Mouse (Mus musculus) hindbrain, embryonic 16.5 days (tissue): Measurements from ENCODE around the gene Tbc1d1. TPM values are rescaled to one million over a fixed set of nuclear protein-coding genes. Genes with fewer than 3 reads are reported as not detected.

Experiments used
- ATAC-seq: fragments of 200-750 bp; cut with Nextera tagmentation; 2 replicates; pipeline ENCODE4 v1.8.0; 2017; ENCODE audit warnings: moderate TSS enrichment, moderate library complexity
- H3K27ac ChIP-seq: fragments of 300-500 bp; sonication (generic); 2 replicates; pipeline ENCODE4 v1.5.1; 2014; ENCODE audit warnings: low read depth, mild to moderate bottlenecking, control low read depth, low read length, moderate library complexity
- H3K27me3 ChIP-seq: fragments of 300-500 bp; sonication (generic); replicated peaks from 2 replicates; pipeline ENCODE4 v1.6.1; 2014; ENCODE audit warnings: low read length; ENCODE audit not compliant: control insufficient read depth, insufficient read depth
- H3K36me3 ChIP-seq: fragments of 300-500 bp; sonication (generic); 2 replicates; pipeline ENCODE4 v1.6.1; 2014; ENCODE audit warnings: mild to moderate bottlenecking, low read length, moderate library complexity, mixed read lengths; ENCODE audit not compliant: control insufficient read depth, insufficient read depth
- H3K4me1 ChIP-seq: fragments of 300-500 bp; sonication (generic); 2 replicates; pipeline ENCODE4 v1.6.1; 2014; ENCODE audit warnings: low read depth, low read length; ENCODE audit not compliant: control insufficient read depth, insufficient read depth
- H3K4me2 ChIP-seq: fragments of 300-500 bp; sonication (generic); 2 replicates; pipeline ENCODE4 v1.6.1; 2014; ENCODE audit warnings: mild to moderate bottlenecking, low read length, control low read depth, moderate library complexity
- H3K4me3 ChIP-seq: fragments of 300-500 bp; sonication (generic); 2 replicates; pipeline ENCODE4 v1.5.1; 2014; ENCODE audit warnings: mild to moderate bottlenecking, low read length, control low read depth, moderate library complexity
- H3K9ac ChIP-seq: fragments of 300-500 bp; sonication (generic); 2 replicates; pipeline ENCODE4 v1.6.1; 2014; ENCODE audit warnings: low read depth, mild to moderate bottlenecking, control low read depth, low read length, moderate library complexity
- H3K9me3 ChIP-seq: fragments of 300-500 bp; sonication (generic); 2 replicates; pipeline ENCODE4 v1.6.1; 2014; ENCODE audit warnings: mild to moderate bottlenecking, low read length, moderate library complexity; ENCODE audit not compliant: control insufficient read depth
- WGBS: fragments of 180-500 bp; shearing (Covaris S2); extraction: QIAGEN DNeasy Blood & Tissue Kit; methylation state at CpG from one replicate; pipeline ENCODE4 v1.1.7; 2014; 5-methylcytosine and 5-hydroxymethylcytosine counted together
- polyA plus RNA-seq: library from polyadenylated mRNA; unstranded; fragments of >200 nt; fragmentation: Nextera tagmentation; extraction: Ambion mirVana; gene quantifications from 2 replicates; pipeline ENCODE4 v1.2.1, GENCODE M21; 2015

Tbc1d1 gene
- polyA plus RNA-seq, 1 experiment from 2014 or later = 10.9 TPM

GRCm38 (mm10) chr5:64218603-64218999 is 62.5 kb downstream of the Tbc1d1 start:
- no peak overlapping the region for H3K4me3 ChIP-seq
- H3K36me3 ChIP-seq = no peaks in the 10 kb centered on the region
- no peak overlapping the region for H3K4me2 ChIP-seq
- no peaks in the 10 kb centered on the region for H3K4me1 ChIP-seq
- H3K27me3 ChIP-seq = no peaks in the 10 kb centered on the region
- no peak for ATAC-seq
- WGBS = 76% methylated on average over 7 of the region's 7 CpGs
- H3K9ac ChIP-seq = no peak overlapping the region
- no peak overlapping the region for H3K27ac ChIP-seq
- H3K9me3 ChIP-seq = peaks cover 2% of the 10 kb centered on the region; the same call in 1 of the 2 replicates

GRCm38 (mm10) chr5:64220776-64221175 is 64.7 kb downstream of the Tbc1d1 start:
- WGBS = 97% methylated on average over 4 of the region's 4 CpGs
- Histone ChIP-seq H3K9me3 (peaks cover 2% of the 10 kb centered on the region; the same call in 1 of the 2 replicates), H3K36me3 (no peaks in the 10 kb centered on the region), H3K4me3 (no peak overlapping the region), H3K4me1 (no peaks in the 10 kb centered on the region; the same call in 1 of the 2 replicates), H3K27me3 (no peaks in the 10 kb centered on the region), H3K9ac (no peak overlapping the region), H3K4me2 (no peak overlapping the region), H3K27ac (no peak overlapping the region)
- no peak for ATAC-seq

- WGBS = 61% methylated on average over 9 of the region's 9 CpGs
These were observed 68.8 kb downstream of the Tbc1d1 start for GRCm38 (mm10) chr5:64224735-64225425.

GRCm38 (mm10) chr5:64228252-64228651 is 72.1 kb downstream of the Tbc1d1 start:
- ATAC-seq = no peak
- H3K27me3 ChIP-seq = no peaks in the 10 kb centered on the region
- 83% methylated on average over 3 of the region's 3 CpGs for WGBS

More at GRCm38 (mm10) chr5:64224735-64225425, 68.8 kb downstream of the Tbc1d1 start:
- Histone ChIP-seq H3K27me3 (no peaks in the 10 kb centered on the region), H3K4me2 (no peak overlapping the region), H3K9me3 (peaks cover 2% of the 10 kb centered on the region; the same call in 1 of the 2 replicates), H3K9ac (no peak overlapping the region), H3K27ac (no peak overlapping the region), H3K4me3 (no peak overlapping the region), H3K4me1 (peaks cover 5% of the 10 kb centered on the region), H3K36me3 (no peaks in the 10 kb centered on the region)
- ATAC-seq = peak; percentile 50

GRCm38 (mm10) chr5:64229336-64229866 is 73.3 kb downstream of the Tbc1d1 start:
- no peak overlapping the region for H3K27ac ChIP-seq
- H3K9me3 ChIP-seq = no peaks in the 10 kb centered on the region
- no peak for ATAC-seq
- H3K4me2 ChIP-seq = peak overlapping the region; percentile 85
- peaks cover 12% of the 10 kb centered on the region for H3K4me1 ChIP-seq
- no peaks in the 10 kb centered on the region for H3K36me3 ChIP-seq
- H3K9ac ChIP-seq = peak overlapping the region; percentile 77; the same call in 1 of the 2 replicates
- peak overlapping the region; percentile 62 for H3K4me3 ChIP-seq
- WGBS = 46% methylated on average over 12 of the region's 12 CpGs
- H3K27me3 ChIP-seq = no peaks in the 10 kb centered on the region

More at GRCm38 (mm10) chr5:64228252-64228651, 72.1 kb downstream of the Tbc1d1 start:
- Histone ChIP-seq H3K27ac (no peak overlapping the region), H3K9ac (no peak overlapping the region), H3K36me3 (no peaks in the 10 kb centered on the region), H3K9me3 (no peaks in the 10 kb centered on the region), H3K4me2 (no peak overlapping the region), H3K4me1 (peaks cover 12% of the 10 kb centered on the region), H3K4me3 (no peak overlapping the region)

GRCm38 (mm10) chr5:64230061-64230466 is 74.0 kb downstream of the Tbc1d1 start:
- Histone ChIP-seq H3K9me3 (no peaks in the 10 kb centered on the region), H3K4me1 (peaks cover 12% of the 10 kb centered on the region), H3K36me3 (no peaks in the 10 kb centered on the region), H3K27me3 (no peaks in the 10 kb centered on the region), H3K4me3 (peak overlapping the region; percentile 62), H3K4me2 (peak overlapping the region; percentile 85), H3K9ac (peak overlapping the region; percentile 77), H3K27ac (peak overlapping the region; percentile 46; the same call in 1 of the 2 replicates)
- under 1% methylated on average over 35 of the region's 48 CpGs for WGBS
- peak; percentile 90 for ATAC-seq

GRCm38 (mm10) chr5:64230507-64231041 is 74.5 kb downstream of the Tbc1d1 start:
- Histone ChIP-seq H3K36me3 (no peaks in the 10 kb centered on the region), H3K4me3 (peak overlapping the region; percentile 62), H3K4me1 (peaks cover 12% of the 10 kb centered on the region), H3K27ac (peak overlapping the region; percentile 46; the same call in 1 of the 2 replicates), H3K9ac (peak overlapping the region; percentile 77), H3K4me2 (peak overlapping the region; percentile 85), H3K27me3 (no peaks in the 10 kb centered on the region), H3K9me3 (no peaks in the 10 kb centered on the region)
- peak; percentile 66 for ATAC-seq
- WGBS = 0% methylated on average over 25 of the region's 33 CpGs

DNA sequence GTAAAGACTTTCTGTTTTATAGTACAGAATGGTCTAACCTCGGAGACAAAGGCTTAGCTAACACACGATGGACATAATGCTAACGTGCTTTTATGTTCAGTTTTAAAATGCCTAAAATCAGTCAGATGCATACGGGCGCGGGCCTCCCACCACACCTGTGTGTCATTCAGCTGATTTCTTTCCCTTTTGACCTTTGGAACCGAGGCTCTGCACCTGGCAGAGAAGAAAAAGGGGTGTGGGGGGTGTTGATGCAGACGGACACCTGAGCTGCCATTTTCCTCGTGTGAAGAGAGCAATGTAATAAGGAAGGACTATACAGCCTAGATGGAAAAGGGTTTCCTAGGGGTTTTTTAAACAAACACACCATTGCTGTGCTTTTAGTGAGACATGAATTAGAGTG is 76.8 kb downstream of the Tbc1d1 start:
- peaks cover 7% of the 10 kb centered on the region for H3K4me1 ChIP-seq
- WGBS = 84% methylated on average over 9 of the region's 9 CpGs
- ATAC-seq = no peak

DNA sequence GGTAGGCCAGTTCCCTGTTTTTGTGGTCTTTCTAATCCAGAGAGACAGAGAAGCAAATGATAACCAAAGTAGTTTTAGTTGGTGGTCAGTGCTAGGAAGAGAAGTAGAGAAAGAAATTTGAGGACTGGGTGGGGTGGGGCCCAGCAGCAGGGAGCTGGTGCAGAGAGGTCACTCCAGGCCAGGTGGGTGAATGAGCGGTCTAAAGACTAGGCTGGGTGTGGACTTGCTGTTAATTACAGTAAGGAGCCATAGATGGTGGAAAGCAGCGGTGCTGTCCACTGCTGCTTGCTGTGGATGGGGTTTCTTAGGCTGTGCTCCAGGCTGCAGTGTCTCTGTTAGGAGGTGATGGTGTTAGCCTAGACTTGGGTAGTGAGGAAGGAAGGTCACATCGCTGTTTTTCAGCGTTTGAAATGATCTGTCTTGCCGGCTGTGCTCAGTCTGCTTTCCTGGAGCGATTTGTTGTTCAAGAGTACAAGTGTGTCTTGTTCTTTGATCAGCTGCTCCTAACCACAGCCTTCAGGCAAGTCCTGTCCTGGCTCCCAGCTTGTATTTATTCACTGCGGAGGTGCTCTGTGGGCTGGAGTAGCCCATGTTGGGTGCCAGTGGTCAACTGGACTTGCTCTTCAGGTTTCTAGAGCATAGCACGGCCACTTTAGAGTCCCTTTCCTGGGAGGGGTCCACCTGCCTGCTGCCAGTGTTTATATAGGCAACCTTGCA is 78.3 kb downstream of the Tbc1d1 start:
- Histone ChIP-seq H3K27me3 (no peaks in the 10 kb centered on the region), H3K4me1 (peaks cover 7% of the 10 kb centered on the region), H3K36me3 (no peaks in the 10 kb centered on the region), H3K4me3 (no peak overlapping the region), H3K9me3 (no peaks in the 10 kb centered on the region), H3K9ac (no peak overlapping the region), H3K4me2 (no peak overlapping the region), H3K27ac (no peak overlapping the region)
- WGBS = 86% methylated on average over 8 of the region's 8 CpGs
- ATAC-seq = no peak

More for the DNA sequence above, 76.8 kb downstream of the Tbc1d1 start:
- Histone ChIP-seq H3K36me3 (no peaks in the 10 kb centered on the region), H3K27ac (no peak overlapping the region), H3K9ac (no peak overlapping the region), H3K9me3 (no peaks in the 10 kb centered on the region), H3K27me3 (no peaks in the 10 kb centered on the region), H3K4me2 (no peak overlapping the region), H3K4me3 (no peak overlapping the region)
